Mouse (Mus musculus) neural tube, embryonic 11.5 days (tissue): ENCODE data around the gene Cd4. TPM values are rescaled to one million over a fixed set of nuclear protein-coding genes. Genes with fewer than 3 reads are reported as not detected.

Experiments used
- ATAC-seq: fragments of 200-750 bp; cut with Nextera tagmentation; 2 replicates; pipeline ENCODE4 v1.8.0; 2017; ENCODE audit warnings: moderate number of reproducible peaks, mild to moderate bottlenecking, moderate TSS enrichment, moderate library complexity; ENCODE audit not compliant: insufficient read depth, low FRiP score, low TSS enrichment
- DNase-seq: peaks from one replicate; pipeline ENCODE4 v3.0.0-alpha.2; 2015; ENCODE audit warnings: low spot score
- H3K27ac ChIP-seq: fragments of 300-500 bp; sonication (generic); 2 replicates; pipeline ENCODE4 v1.5.1; 2014; ENCODE audit warnings: low read depth, mild to moderate bottlenecking, low read length
- H3K27me3 ChIP-seq: fragments of 300-500 bp; sonication (generic); 2 replicates; pipeline ENCODE4 v1.6.1; 2014; ENCODE audit warnings: mild to moderate bottlenecking, low read length, mixed read lengths; ENCODE audit not compliant: control insufficient read depth, insufficient read depth
- H3K36me3 ChIP-seq: fragments of 300-500 bp; sonication (generic); 2 replicates; pipeline ENCODE4 v1.6.1; 2014; ENCODE audit warnings: mild to moderate bottlenecking, low read length, moderate library complexity, mixed read lengths; ENCODE audit not compliant: control insufficient read depth, insufficient read depth
- H3K4me1 ChIP-seq: fragments of 300-500 bp; sonication (generic); 2 replicates; pipeline ENCODE4 v1.6.1; 2014; ENCODE audit warnings: low read length, mixed read lengths; ENCODE audit not compliant: control insufficient read depth, insufficient read depth
- H3K4me2 ChIP-seq: fragments of 300-500 bp; sonication (generic); 2 replicates; pipeline ENCODE4 v1.6.1; 2014; ENCODE audit warnings: low read depth, mild to moderate bottlenecking, moderate library complexity
- H3K4me3 ChIP-seq: fragments of 300-500 bp; sonication (generic); 2 replicates; pipeline ENCODE4 v1.5.1; 2014; ENCODE audit warnings: low read depth, low read length
- H3K9ac ChIP-seq: fragments of 300-500 bp; sonication (generic); 2 replicates; pipeline ENCODE4 v1.6.1; 2014; ENCODE audit warnings: mild to moderate bottlenecking, low read length
- H3K9me3 ChIP-seq: fragments of 300-500 bp; sonication (generic); 2 replicates; pipeline ENCODE4 v1.6.1; 2016; ENCODE audit warnings: low read length; ENCODE audit not compliant: control insufficient read depth
- WGBS: fragments of 180-500 bp; shearing (Covaris S2); extraction: QIAGEN DNeasy Blood & Tissue Kit; methylation state at CpG from one replicate; pipeline ENCODE4 v1.1.7; 2014; 5-methylcytosine and 5-hydroxymethylcytosine counted together
- polyA plus RNA-seq: library from polyadenylated mRNA; unstranded; fragments of >200 nt; fragmentation: Nextera tagmentation; extraction: Ambion mirVana; gene quantifications from 2 replicates; pipeline ENCODE4 v1.2.1, GENCODE M21; 2014

Cd4 gene
- polyA plus RNA-seq, 1 experiment from 2014 or later, result not detected

GRCm38 (mm10) chr6:124820891-124821290 lies 67.1 kb downstream of the Cd4 start:
- DNase-seq, result no peak
- H3K4me2 ChIP-seq, result no peak overlapping the region
- H3K27me3 ChIP-seq, result no peaks in the 10 kb centered on the region
- no peak for ATAC-seq
- peaks cover 40% of the 10 kb centered on the region for H3K36me3 ChIP-seq
- H3K4me3 ChIP-seq, result no peak overlapping the region
- no peaks in the 10 kb centered on the region for H3K4me1 ChIP-seq
- no peak overlapping the region for H3K9ac ChIP-seq
- no peak overlapping the region for H3K27ac ChIP-seq
- 93% methylated on average over 5 of the region's 5 CpGs for WGBS
- H3K9me3 ChIP-seq, result no peaks in the 10 kb centered on the region

- Histone ChIP-seq H3K9ac (no peak overlapping the region), H3K4me3 (no peak overlapping the region), H3K27ac (no peak overlapping the region), H3K4me2 (no peak overlapping the region), H3K27me3 (no peaks in the 10 kb centered on the region), H3K36me3 (peaks cover 28% of the 10 kb centered on the region), H3K9me3 (no peaks in the 10 kb centered on the region), H3K4me1 (no peaks in the 10 kb centered on the region)
- WGBS, result 93% methylated on average over 8 of the region's 8 CpGs
- no peak for DNase-seq
- ATAC-seq, result no peak
Observed at GRCm38 (mm10) chr6:124817971-124818370, 70.0 kb downstream of the Cd4 start.

- H3K4me2 ChIP-seq, result no peak overlapping the region
- WGBS, result 94% methylated on average over 8 of the region's 8 CpGs
- DNase-seq (no peak), ATAC-seq (no peak)
- no peak overlapping the region for H3K27ac ChIP-seq
- no peak overlapping the region for H3K4me3 ChIP-seq
- no peaks in the 10 kb centered on the region; the same call in 1 of the 2 replicates for H3K4me1 ChIP-seq
- H3K9me3 ChIP-seq, result no peaks in the 10 kb centered on the region
- H3K36me3 ChIP-seq, result peaks cover 28% of the 10 kb centered on the region
- no peaks in the 10 kb centered on the region for H3K27me3 ChIP-seq
- no peak overlapping the region for H3K9ac ChIP-seq
Observed at GRCm38 (mm10) chr6:124817563-124817962, 70.5 kb downstream of the Cd4 start.

GRCm38 (mm10) chr6:124817125-124817524 lies 70.9 kb downstream of the Cd4 start:
- no peak for DNase-seq
- ATAC-seq, result no peak
- no peak overlapping the region for H3K4me3 ChIP-seq
- no peaks in the 10 kb centered on the region; the same call in 1 of the 2 replicates for H3K4me1 ChIP-seq
- no peaks in the 10 kb centered on the region for H3K9me3 ChIP-seq
- WGBS, result 95% methylated on average over 11 of the region's 11 CpGs
- no peak overlapping the region for H3K27ac ChIP-seq
- H3K36me3 ChIP-seq, result peaks cover 28% of the 10 kb centered on the region
- H3K27me3 ChIP-seq, result no peaks in the 10 kb centered on the region
- no peak overlapping the region for H3K9ac ChIP-seq
- H3K4me2 ChIP-seq, result no peak overlapping the region

DNA sequence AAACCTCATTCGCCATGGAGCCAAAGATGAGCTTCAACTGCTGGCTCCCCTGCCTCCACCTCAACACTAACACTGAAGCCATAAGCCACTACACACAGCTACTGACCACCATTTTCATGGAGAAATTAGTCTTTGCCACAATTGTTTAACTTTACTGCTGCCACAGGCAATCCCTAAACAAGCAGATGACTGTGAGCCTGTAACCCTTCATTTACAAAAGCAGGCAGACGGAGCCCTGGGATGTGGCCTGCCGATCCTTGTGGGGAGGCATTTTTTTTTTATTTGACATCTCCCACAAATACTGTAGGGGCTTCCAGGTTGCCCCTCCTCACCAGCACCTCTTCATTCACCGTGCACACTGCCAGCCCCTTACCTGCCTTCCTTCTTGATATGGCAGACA lies 71.4 kb downstream of the Cd4 start:
- Histone ChIP-seq H3K9me3 (no peaks in the 10 kb centered on the region), H3K4me1 (no peaks in the 10 kb centered on the region; the same call in 1 of the 2 replicates), H3K4me2 (no peak overlapping the region), H3K9ac (no peak overlapping the region), H3K4me3 (no peak overlapping the region), H3K36me3 (peaks cover 30% of the 10 kb centered on the region), H3K27me3 (no peaks in the 10 kb centered on the region), H3K27ac (no peak overlapping the region)
- ATAC-seq, result no peak
- 83% methylated on average over 4 of the region's 4 CpGs for WGBS
- DNase-seq, result no peak

DNA sequence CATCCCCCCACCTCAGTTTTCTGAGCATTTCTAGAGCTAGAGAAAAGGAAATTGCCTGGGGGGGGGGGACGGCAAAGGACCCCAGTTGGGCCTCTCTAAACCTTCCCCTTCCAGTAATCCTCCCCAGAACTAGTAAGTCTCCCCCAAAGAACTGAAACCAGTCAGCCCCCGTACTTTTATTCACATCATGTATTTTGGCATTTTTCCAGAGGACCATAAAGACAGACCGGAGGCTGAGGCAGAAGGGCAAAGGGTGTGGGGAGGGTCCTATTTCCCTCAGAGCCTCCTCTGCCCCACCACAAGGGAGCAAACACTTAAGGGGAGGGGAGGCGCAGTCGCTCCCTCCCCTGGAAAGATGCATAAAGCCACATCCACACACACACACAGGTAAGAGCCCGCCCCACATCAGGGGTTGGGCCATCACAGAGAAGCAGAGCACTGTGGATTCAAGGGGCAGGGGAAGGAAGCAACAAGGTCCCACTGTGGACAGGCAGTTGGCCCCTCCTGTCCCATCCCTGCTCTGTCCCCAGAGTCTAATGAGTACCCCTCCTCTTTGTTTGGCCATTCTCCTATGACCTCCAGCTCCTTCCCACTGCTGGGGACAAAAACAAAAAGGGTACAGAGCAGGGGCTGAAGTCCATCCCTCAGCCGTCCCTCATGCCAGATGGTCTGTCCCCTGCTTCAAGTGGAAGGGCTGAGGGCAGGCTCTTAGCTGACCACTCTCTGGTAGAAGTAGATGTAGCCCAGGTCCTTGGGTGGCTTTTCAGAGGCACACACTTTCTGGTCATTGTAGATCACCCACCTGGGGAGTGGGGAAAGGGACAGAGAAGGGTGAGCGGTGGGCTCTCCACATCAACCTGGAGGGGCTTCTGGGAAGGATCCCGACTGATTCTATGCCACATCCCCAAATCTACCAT lies 72.9 kb downstream of the Cd4 start:
- 0 out of 2 replicates have a peak overlapping the region, but pooled peaks have one; percentile 32 for H3K9ac ChIP-seq

More for the DNA sequence above, 72.9 kb downstream of the Cd4 start:
- Histone ChIP-seq H3K27me3 (no peaks in the 10 kb centered on the region), H3K36me3 (peaks cover 27% of the 10 kb centered on the region), H3K27ac (no peak overlapping the region), H3K4me1 (no peaks in the 10 kb centered on the region; the same call in none of the 2 replicates), H3K9me3 (no peaks in the 10 kb centered on the region), H3K4me3 (no peak overlapping the region), H3K4me2 (no peak overlapping the region)
- WGBS, result 76% methylated on average over 9 of the region's 9 CpGs
- DNase-seq (no peak), ATAC-seq (no peak)

Other genes with a start within 250 kb of the Cd4 start
- 37.3 and 42.2 TPM in 2 replicates for gene Lpcat3, start 225.2 kb downstream of the Cd4 start, polyA plus RNA-seq
- 202 and 204 TPM in 2 replicates for gene Emg1, start 176.0 kb downstream of the Cd4 start, polyA plus RNA-seq
- gene Phb2, start 175.9 kb downstream of the Cd4 start, polyA plus RNA-seq, result 362 and 370 TPM in 2 replicates
- 6.9 and 8.0 TPM in 2 replicates for gene Ptpn6, start 149.5 kb downstream of the Cd4 start, polyA plus RNA-seq
- gene Grcc10, start 146.8 kb downstream of the Cd4 start, polyA plus RNA-seq, result 456 and 504 TPM in 2 replicates
- gene Gm45234, start 132.2 kb downstream of the Cd4 start, polyA plus RNA-seq, result not detected in 2 replicates
- gene Atn1, start 131.7 kb downstream of the Cd4 start, polyA plus RNA-seq, result 11.8 and 12.1 TPM in 2 replicates
- 8.5 and 9.8 TPM in 2 replicates for gene Eno2, start 118.5 kb downstream of the Cd4 start, polyA plus RNA-seq
- 0.27 and 1.4 TPM in 2 replicates for gene Lrrc23, start 108.5 kb downstream of the Cd4 start, polyA plus RNA-seq
- 6.3 and 6.9 TPM in 2 replicates for gene Spsb2, start 79.6 kb downstream of the Cd4 start, polyA plus RNA-seq
- gene Tpi1, start 73.9 kb downstream of the Cd4 start, polyA plus RNA-seq, result 622 and 634 TPM in 2 replicates
- 162 and 174 TPM in 2 replicates for gene Usp5, start 58.7 kb downstream of the Cd4 start, polyA plus RNA-seq
- gene Cdca3, start 58.7 kb downstream of the Cd4 start, polyA plus RNA-seq, result 190 and 195 TPM in 2 replicates
- 0.22 and 0.29 TPM in 2 replicates for gene Gnb3, start 47.9 kb downstream of the Cd4 start, polyA plus RNA-seq
- 14.6 and 16.9 TPM in 2 replicates for gene P3h3, start 30.5 kb downstream of the Cd4 start, polyA plus RNA-seq
- gene Gpr162, start 24.2 kb downstream of the Cd4 start, polyA plus RNA-seq, result 2.3 TPM in 2 replicates
- 1.4 and 1.7 TPM in 2 replicates for gene Lag3, start 23.5 kb upstream of the Cd4 start, polyA plus RNA-seq
- 345 and 381 TPM in 2 replicates for gene Ptms, start 31.9 kb upstream of the Cd4 start, polyA plus RNA-seq
- gene Mlf2, start 43.2 kb upstream of the Cd4 start, polyA plus RNA-seq, result 468 and 513 TPM in 2 replicates
- 110 and 118 TPM in 2 replicates for gene Cops7a, start 77.3 kb upstream of the Cd4 start, polyA plus RNA-seq
- gene Pianp, start 108.5 kb upstream of the Cd4 start, polyA plus RNA-seq, result 1.7 and 2.6 TPM in 2 replicates
- gene Zfp384, start 120.9 kb upstream of the Cd4 start, polyA plus RNA-seq, result 9.7 and 10.2 TPM in 2 replicates
- 130 and 132 TPM in 2 replicates for gene Ing4, start 151.5 kb upstream of the Cd4 start, polyA plus RNA-seq
- gene Acrbp, start 161.5 kb upstream of the Cd4 start, polyA plus RNA-seq, result 10.9 and 11.7 TPM in 2 replicates
- gene Lpar5, start 179.7 kb upstream of the Cd4 start, polyA plus RNA-seq, result 0.34 and 0.57 TPM in 2 replicates
- 117 and 123 TPM in 2 replicates for gene Chd4, start 207.8 kb upstream of the Cd4 start, polyA plus RNA-seq
- gene Nop2, start 243.7 kb upstream of the Cd4 start, polyA plus RNA-seq, result 62.7 and 63.4 TPM in 2 replicates